Mouse (Mus musculus) neural tube, embryonic 11.5 days (tissue): ENCODE measurements at regions not wholly inside any gene's neighbourhood (a gene's known extent, or its start where the extent isn't known, plus 50 kb on each side); places are given as distances from the start of the nearest gene placed in this dataset.

ENCODE experiments used
- ATAC-seq: fragments of 200-750 bp; cut with Nextera tagmentation; 2 replicates; pipeline ENCODE4 v1.8.0; 2017; ENCODE audit warnings: moderate number of reproducible peaks, mild to moderate bottlenecking, moderate TSS enrichment, moderate library complexity; ENCODE audit not compliant: insufficient read depth, low FRiP score, low TSS enrichment
- DNase-seq: peaks from one replicate; pipeline ENCODE4 v3.0.0-alpha.2; 2015; ENCODE audit warnings: low spot score
- H3K27ac ChIP-seq: fragments of 300-500 bp; sonication (generic); 2 replicates; pipeline ENCODE4 v1.5.1; 2014; ENCODE audit warnings: low read depth, mild to moderate bottlenecking, low read length
- H3K27me3 ChIP-seq: fragments of 300-500 bp; sonication (generic); 2 replicates; pipeline ENCODE4 v1.6.1; 2014; ENCODE audit warnings: mild to moderate bottlenecking, low read length, mixed read lengths; ENCODE audit not compliant: control insufficient read depth, insufficient read depth
- H3K36me3 ChIP-seq: fragments of 300-500 bp; sonication (generic); 2 replicates; pipeline ENCODE4 v1.6.1; 2014; ENCODE audit warnings: mild to moderate bottlenecking, low read length, moderate library complexity, mixed read lengths; ENCODE audit not compliant: control insufficient read depth, insufficient read depth
- H3K4me1 ChIP-seq: fragments of 300-500 bp; sonication (generic); 2 replicates; pipeline ENCODE4 v1.6.1; 2014; ENCODE audit warnings: low read length, mixed read lengths; ENCODE audit not compliant: control insufficient read depth, insufficient read depth
- H3K4me2 ChIP-seq: fragments of 300-500 bp; sonication (generic); 2 replicates; pipeline ENCODE4 v1.6.1; 2014; ENCODE audit warnings: low read depth, mild to moderate bottlenecking, moderate library complexity
- H3K4me3 ChIP-seq: fragments of 300-500 bp; sonication (generic); 2 replicates; pipeline ENCODE4 v1.5.1; 2014; ENCODE audit warnings: low read depth, low read length
- H3K9ac ChIP-seq: fragments of 300-500 bp; sonication (generic); 2 replicates; pipeline ENCODE4 v1.6.1; 2014; ENCODE audit warnings: mild to moderate bottlenecking, low read length
- H3K9me3 ChIP-seq: fragments of 300-500 bp; sonication (generic); 2 replicates; pipeline ENCODE4 v1.6.1; 2016; ENCODE audit warnings: low read length; ENCODE audit not compliant: control insufficient read depth
- WGBS: fragments of 180-500 bp; shearing (Covaris S2); extraction: QIAGEN DNeasy Blood & Tissue Kit; methylation state at CpG from one replicate; pipeline ENCODE4 v1.1.7; 2014; 5-methylcytosine and 5-hydroxymethylcytosine counted together

- H3K9ac ChIP-seq, result no peak overlapping the region
- H3K4me1 ChIP-seq, result no peaks in the 10 kb centered on the region
- H3K36me3 ChIP-seq, result no peaks in the 10 kb centered on the region
- no peak for DNase-seq
- no peak overlapping the region for H3K27ac ChIP-seq
- no peaks in the 10 kb centered on the region for H3K27me3 ChIP-seq
- no peak for ATAC-seq
- no peaks in the 10 kb centered on the region for H3K9me3 ChIP-seq
- WGBS, result 64% methylated on average over 3 of the region's 3 CpGs
- no peak overlapping the region for H3K4me2 ChIP-seq
- H3K4me3 ChIP-seq, result no peak overlapping the region
Observed at GRCm38 (mm10) chr12:28248749-28249148, 303.4 kb downstream of the Dcdc2c start.

- 91% methylated on average over 3 of the region's 3 CpGs for WGBS
- Histone ChIP-seq H3K4me1 (no peaks in the 10 kb centered on the region), H3K36me3 (no peaks in the 10 kb centered on the region), H3K27ac (no peak overlapping the region), H3K27me3 (no peaks in the 10 kb centered on the region), H3K9ac (no peak overlapping the region), H3K9me3 (no peaks in the 10 kb centered on the region), H3K4me3 (no peak overlapping the region), H3K4me2 (no peak overlapping the region)
- ATAC-seq (no peak), DNase-seq (no peak)
Observed at GRCm38 (mm10) chr12:28248287-28248686, 303.9 kb downstream of the Dcdc2c start.

DNA sequence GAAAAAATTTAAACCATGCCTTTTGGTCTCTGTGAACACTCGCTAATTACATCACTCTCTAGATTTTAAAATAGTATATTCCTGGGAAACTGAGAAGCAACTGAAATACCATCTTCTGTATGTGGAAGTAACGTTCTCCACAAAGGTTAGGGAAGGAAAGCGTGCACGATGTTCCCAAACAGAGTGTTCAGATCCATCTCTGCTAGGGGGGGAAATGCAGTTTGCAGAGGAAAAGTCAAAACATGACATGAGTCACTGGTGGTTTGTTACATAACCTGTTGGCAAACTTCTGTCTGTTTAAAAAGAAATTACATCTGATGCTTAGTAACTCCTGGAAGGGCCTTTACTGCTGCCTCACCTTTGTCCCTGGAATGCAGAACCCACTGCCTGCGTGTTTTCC lies 314.2 kb downstream of the Dcdc2c start:
- ATAC-seq (no peak), DNase-seq (no peak)
- no peaks in the 10 kb centered on the region for H3K36me3 ChIP-seq
- no peaks in the 10 kb centered on the region for H3K9me3 ChIP-seq
- H3K27me3 ChIP-seq, result no peaks in the 10 kb centered on the region
- H3K4me3 ChIP-seq, result no peak overlapping the region
- no peaks in the 10 kb centered on the region for H3K4me1 ChIP-seq
- H3K4me2 ChIP-seq, result no peak overlapping the region
- no peak overlapping the region for H3K27ac ChIP-seq
- WGBS, result 91% methylated on average over 5 of the region's 5 CpGs
- no peak overlapping the region for H3K9ac ChIP-seq

DNA sequence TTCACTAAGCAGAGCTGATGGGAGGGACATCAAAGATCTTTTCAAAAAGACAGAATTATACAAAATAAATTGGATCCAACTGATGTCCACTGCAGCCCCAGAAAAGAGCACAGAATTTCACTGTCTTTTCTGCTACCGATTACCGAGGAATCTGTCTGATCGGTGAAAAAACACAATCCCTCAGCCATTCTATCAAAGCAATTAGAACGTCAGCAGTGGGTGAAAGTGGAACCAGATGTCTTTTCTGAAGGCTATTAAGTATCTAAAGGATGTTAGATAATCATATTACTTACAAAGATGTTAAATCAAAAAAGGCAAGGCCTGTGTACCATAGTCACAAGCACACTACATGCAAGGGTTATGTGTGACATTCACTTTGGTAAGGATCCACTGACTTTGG lies 315.2 kb downstream of the Dcdc2c start:
- Histone ChIP-seq H3K36me3 (no peaks in the 10 kb centered on the region), H3K4me1 (no peaks in the 10 kb centered on the region), H3K9ac (no peak overlapping the region), H3K27me3 (no peaks in the 10 kb centered on the region), H3K4me2 (no peak overlapping the region), H3K27ac (no peak overlapping the region), H3K9me3 (no peaks in the 10 kb centered on the region), H3K4me3 (no peak overlapping the region)
- 62% methylated on average over 4 of the region's 4 CpGs for WGBS
- ATAC-seq (no peak), DNase-seq (no peak)

GRCm38 (mm10) chr12:28202847-28203246 lies 349.4 kb downstream of the Dcdc2c start:
- no peaks in the 10 kb centered on the region for H3K27me3 ChIP-seq
- H3K4me1 ChIP-seq, result no peaks in the 10 kb centered on the region
- no peak overlapping the region for H3K4me2 ChIP-seq
- ATAC-seq, result no peak
- H3K36me3 ChIP-seq, result no peaks in the 10 kb centered on the region
- no peaks in the 10 kb centered on the region for H3K9me3 ChIP-seq
- H3K9ac ChIP-seq, result no peak overlapping the region
- no peak for DNase-seq
- H3K27ac ChIP-seq, result no peak overlapping the region
- H3K4me3 ChIP-seq, result no peak overlapping the region
- 87% methylated on average over 1 of the region's 1 CpGs for WGBS

- DNase-seq (no peak), ATAC-seq (no peak)
- Histone ChIP-seq H3K9ac (no peak overlapping the region), H3K4me3 (no peak overlapping the region), H3K4me1 (no peaks in the 10 kb centered on the region), H3K27me3 (no peaks in the 10 kb centered on the region), H3K36me3 (no peaks in the 10 kb centered on the region), H3K9me3 (0 out of 2 replicates have a peak, but pooled peaks cover 4% of the 10 kb centered on the region), H3K27ac (no peak overlapping the region), H3K4me2 (no peak overlapping the region)
Observed at GRCm38 (mm10) chr12:28186695-28187094, 365.5 kb downstream of the Dcdc2c start.

DNA sequence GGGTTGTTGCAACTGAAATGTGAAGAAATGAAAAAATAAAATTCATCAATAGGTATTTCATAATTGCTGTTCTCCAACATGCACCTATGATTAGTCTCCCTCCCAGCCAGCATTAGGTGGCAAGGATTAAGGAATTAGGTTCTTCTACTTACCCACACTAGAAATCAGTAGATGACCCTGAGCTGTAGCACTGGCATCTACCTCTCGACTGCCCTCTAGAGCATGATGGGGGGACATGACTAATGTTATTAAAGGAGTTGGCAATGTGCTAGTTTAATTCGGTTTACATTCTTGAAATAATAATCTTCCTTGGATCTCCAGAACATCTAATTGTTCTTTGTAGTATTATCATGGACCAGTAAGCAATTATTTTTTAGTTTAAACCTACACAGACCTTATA lies 370.9 kb downstream of the Dcdc2c start:
- WGBS, result 73% methylated on average over 2 of the region's 2 CpGs
- ATAC-seq, result no peak
- DNase-seq, result no peak
- H3K9me3 ChIP-seq, result no peaks in the 10 kb centered on the region
- H3K4me2 ChIP-seq, result no peak overlapping the region
- H3K4me3 ChIP-seq, result no peak overlapping the region
- H3K9ac ChIP-seq, result no peak overlapping the region
- H3K27ac ChIP-seq, result no peak overlapping the region
- H3K36me3 ChIP-seq, result no peaks in the 10 kb centered on the region
- H3K27me3 ChIP-seq, result no peaks in the 10 kb centered on the region
- H3K4me1 ChIP-seq, result no peaks in the 10 kb centered on the region

DNA sequence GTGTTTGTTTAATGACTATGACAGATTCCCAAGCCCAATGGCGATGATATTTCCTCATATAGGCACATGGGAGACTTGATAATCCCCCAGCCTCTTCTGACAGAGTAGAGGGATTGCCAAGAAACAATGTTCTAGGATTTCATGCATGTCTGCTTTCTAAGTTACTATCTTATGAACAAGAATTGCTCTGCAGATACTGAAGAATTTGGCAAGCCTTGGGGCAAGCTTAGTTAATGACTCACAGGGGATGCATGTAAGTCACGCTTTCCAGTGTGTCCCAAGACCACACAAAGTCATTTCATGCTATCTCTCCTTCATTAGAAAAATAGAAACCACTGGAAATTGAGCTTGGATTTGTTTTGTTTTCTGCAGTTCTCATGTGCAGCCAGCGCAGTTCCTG lies 376.2 kb downstream of the Dcdc2c start:
- H3K9me3 ChIP-seq, result no peaks in the 10 kb centered on the region
- DNase-seq (no peak), ATAC-seq (no peak)
- no peaks in the 10 kb centered on the region for H3K27me3 ChIP-seq
- no peaks in the 10 kb centered on the region for H3K4me1 ChIP-seq
- WGBS, result 72% methylated on average over 3 of the region's 3 CpGs
- no peak overlapping the region for H3K4me2 ChIP-seq
- H3K36me3 ChIP-seq, result no peaks in the 10 kb centered on the region
- no peak overlapping the region for H3K4me3 ChIP-seq
- H3K9ac ChIP-seq, result no peak overlapping the region
- no peak overlapping the region for H3K27ac ChIP-seq

GRCm38 (mm10) chr12:28174078-28174477 lies 378.1 kb downstream of the Dcdc2c start:
- no peaks in the 10 kb centered on the region for H3K36me3 ChIP-seq
- no peaks in the 10 kb centered on the region for H3K27me3 ChIP-seq
- ATAC-seq (no peak), DNase-seq (no peak)
- H3K9ac ChIP-seq, result no peak overlapping the region
- no peaks in the 10 kb centered on the region for H3K9me3 ChIP-seq
- no peak overlapping the region for H3K4me3 ChIP-seq
- no peaks in the 10 kb centered on the region for H3K4me1 ChIP-seq
- H3K4me2 ChIP-seq, result no peak overlapping the region
- no peak overlapping the region for H3K27ac ChIP-seq
